Mouse (Mus musculus): ENCODE measurements around the gene Pgpep1. TPM values are rescaled to one million over a fixed set of nuclear protein-coding genes. Genes with fewer than 3 reads are reported as not detected.

The Pgpep1 gene
- polyA plus RNA-seq, 1 experiment from 2014 or later: 76.5 TPM

DNA sequence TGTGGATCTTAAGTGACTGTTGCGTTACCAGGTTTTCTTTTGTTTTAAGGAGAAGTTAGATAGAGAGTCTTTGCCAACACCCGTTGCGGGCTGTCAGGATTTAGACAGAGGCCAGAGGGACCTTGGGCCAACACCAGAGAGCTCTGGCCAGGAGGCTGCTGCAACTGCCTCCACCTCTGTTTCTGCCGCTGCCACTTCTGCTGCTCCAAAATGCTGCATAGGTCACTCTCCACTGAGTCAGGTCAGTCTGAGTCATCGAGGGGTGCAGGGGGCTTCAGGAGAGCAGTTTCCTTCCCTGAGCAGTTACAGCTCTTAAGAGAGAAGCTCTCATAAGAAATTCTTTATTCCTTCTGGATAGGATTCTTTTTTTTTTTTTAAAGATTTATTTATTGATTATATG lies 33.1 kb downstream of the Pgpep1 start:
- ATAC-seq (ENCODE audit: low FRiP score, low read depth): no peak
- Histone ChIP-seq H3K27ac (replicated peaks) (no peak overlapping the region), H3K36me3 (no peaks in the 10 kb centered on the region), H3K4me3 (no peak overlapping the region), H3K4me2 (no peak overlapping the region), H3K9me3 (no peaks in the 10 kb centered on the region), H3K27me3 (peaks cover 8% of the 10 kb centered on the region; the same call in 1 of the 2 replicates), H3K9ac (no peak overlapping the region), H3K4me1 (replicated peaks) (peaks cover 26% of the 10 kb centered on the region)
- WGBS: 86% methylated on average over 5 of the region's 5 CpGs

DNA sequence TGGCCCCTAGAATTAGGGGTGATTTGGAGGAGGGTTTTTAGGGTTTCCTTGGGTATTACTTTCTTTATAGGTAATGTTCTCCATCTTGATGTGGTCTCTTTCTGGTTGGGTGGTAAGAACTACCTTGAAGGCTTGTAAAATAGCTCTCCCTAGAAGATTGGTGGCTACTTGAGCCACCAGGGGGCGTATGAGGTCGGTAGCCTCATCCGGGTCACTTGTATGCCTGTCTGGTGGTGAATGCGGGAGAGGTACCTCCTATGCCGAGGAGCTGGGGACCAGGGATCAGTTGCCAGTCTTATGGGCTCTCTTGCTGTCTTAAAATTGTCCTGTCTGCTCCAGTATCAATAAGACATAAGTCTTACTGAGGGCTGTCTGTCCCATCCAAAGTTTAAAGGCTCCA lies 35.1 kb downstream of the Pgpep1 start:
- WGBS: 14% methylated on average over 5 of the region's 5 CpGs
- Histone ChIP-seq H3K27ac (replicated peaks) (no peak overlapping the region), H3K4me2 (no peak overlapping the region), H3K4me1 (replicated peaks) (peaks cover 13% of the 10 kb centered on the region), H3K36me3 (no peaks in the 10 kb centered on the region), H3K9ac (no peak overlapping the region), H3K4me3 (no peak overlapping the region), H3K27me3 (0 out of 2 replicates have a peak, but pooled peaks cover 3% of the 10 kb centered on the region), H3K9me3 (no peaks in the 10 kb centered on the region)
- ATAC-seq (ENCODE audit: low FRiP score, low read depth): no peak

- no peak for ATAC-seq (ENCODE audit: low FRiP score, low read depth)
- H3K4me2 ChIP-seq: no peak overlapping the region
- H3K36me3 ChIP-seq: no peaks in the 10 kb centered on the region
- H3K9ac ChIP-seq: no peak overlapping the region
- WGBS: 68% methylated on average over 3 of the region's 3 CpGs
- H3K27ac ChIP-seq (replicated peaks): no peak overlapping the region
- no peaks in the 10 kb centered on the region for H3K4me1 ChIP-seq (replicated peaks)
- no peaks in the 10 kb centered on the region for H3K9me3 ChIP-seq
- no peak overlapping the region for H3K4me3 ChIP-seq
- 0 out of 2 replicates have a peak, but pooled peaks cover 3% of the 10 kb centered on the region for H3K27me3 ChIP-seq
Observed at GRCm38 (mm10) chr8:70622220-70622619, 38.0 kb downstream of the Pgpep1 start.

DNA sequence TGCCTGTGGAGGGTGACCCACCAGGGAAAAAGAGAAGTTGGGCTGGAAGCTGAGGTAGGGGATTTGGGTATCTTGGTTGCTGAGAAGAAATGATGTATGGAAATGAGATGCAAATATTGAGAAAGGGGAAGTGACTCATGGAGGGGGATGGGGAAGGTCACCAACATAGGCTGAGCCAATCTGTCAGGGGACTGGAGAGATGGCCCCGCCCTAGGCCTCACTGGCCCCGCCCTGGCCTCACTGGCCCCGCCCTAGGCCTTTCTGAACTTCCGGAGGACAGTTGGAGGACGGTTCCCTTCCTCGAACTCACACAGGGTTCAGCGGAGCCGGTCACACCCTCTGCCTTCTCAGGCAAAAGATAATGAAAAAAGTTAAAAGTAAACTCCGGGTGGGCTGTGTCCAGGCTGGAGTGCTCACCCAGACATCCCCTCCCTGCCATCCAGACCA lies 41.3 kb downstream of the Pgpep1 start:
- H3K9me3 ChIP-seq: no peaks in the 10 kb centered on the region
- H3K4me3 ChIP-seq: no peak overlapping the region
- ATAC-seq (ENCODE audit: low FRiP score, low read depth): 0 out of 2 replicates have a peak, but pooled peaks have one; percentile 10
- no peak overlapping the region for H3K9ac ChIP-seq
- no peaks in the 10 kb centered on the region for H3K4me1 ChIP-seq (replicated peaks)
- H3K27me3 ChIP-seq: 0 out of 2 replicates have a peak, but pooled peaks cover 3% of the 10 kb centered on the region
- H3K27ac ChIP-seq (replicated peaks): no peak overlapping the region
- H3K4me2 ChIP-seq: no peak overlapping the region
- no peaks in the 10 kb centered on the region for H3K36me3 ChIP-seq
- 27% methylated on average over 9 of the region's 9 CpGs for WGBS

GRCm38 (mm10) chr8:70617985-70618384 lies 42.2 kb downstream of the Pgpep1 start:
- no peaks in the 10 kb centered on the region for H3K9me3 ChIP-seq
- no peak overlapping the region for H3K4me3 ChIP-seq
- no peak overlapping the region for H3K4me2 ChIP-seq
- H3K36me3 ChIP-seq: no peaks in the 10 kb centered on the region
- no peak overlapping the region for H3K27ac ChIP-seq (replicated peaks)
- no peaks in the 10 kb centered on the region for H3K4me1 ChIP-seq (replicated peaks)
- 81% methylated on average over 11 of the region's 11 CpGs for WGBS
- no peak for ATAC-seq (ENCODE audit: low FRiP score, low read depth)
- H3K9ac ChIP-seq: no peak overlapping the region
- H3K27me3 ChIP-seq: 0 out of 2 replicates have a peak, but pooled peaks cover 1% of the 10 kb centered on the region

DNA sequence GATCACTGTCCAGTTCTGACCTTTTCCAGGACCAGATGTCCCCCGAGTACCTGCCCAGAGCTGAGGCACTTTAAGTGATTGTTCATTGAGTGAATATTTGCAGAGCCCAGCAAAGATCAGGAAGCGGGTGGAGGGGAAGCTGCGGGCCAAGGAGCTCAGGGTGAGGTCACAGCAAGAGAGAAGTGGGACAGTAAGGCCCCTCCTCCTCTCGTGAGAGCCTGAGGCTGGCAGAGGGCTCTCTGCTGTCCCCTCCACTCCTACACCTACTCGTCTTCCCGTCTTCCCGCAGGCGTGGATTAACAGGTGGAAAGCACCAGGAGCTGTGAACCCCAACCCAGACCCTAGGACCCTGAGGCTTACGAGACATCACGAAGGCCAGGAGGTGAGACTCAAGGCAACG lies 43.5 kb downstream of the Pgpep1 start:
- no peak overlapping the region for H3K9ac ChIP-seq
- ATAC-seq (ENCODE audit: low FRiP score, low read depth): no peak
- 50% methylated on average over 11 of the region's 11 CpGs for WGBS

GRCm38 (mm10) chr8:70615894-70616293 lies 44.3 kb downstream of the Pgpep1 start, which contains the start of gene Lrrc25:
Gene Lrrc25 (plus strand): TSS chr8:70616155.
- Histone ChIP-seq H3K27ac (replicated peaks) (no peak within 1 kb of the TSS), H3K4me3 (no peak within 1 kb of the TSS)

More for the DNA sequence above, 43.5 kb downstream of the Pgpep1 start:
- H3K4me3 ChIP-seq: no peak overlapping the region
- no peaks in the 10 kb centered on the region for H3K36me3 ChIP-seq
- peaks cover 2% of the 10 kb centered on the region for H3K4me1 ChIP-seq (replicated peaks)
- no peak overlapping the region for H3K27ac ChIP-seq (replicated peaks)
- H3K27me3 ChIP-seq: no peaks in the 10 kb centered on the region
- H3K4me2 ChIP-seq: no peak overlapping the region
- no peaks in the 10 kb centered on the region for H3K9me3 ChIP-seq

GRCm38 (mm10) chr8:70615281-70615680 lies 44.9 kb downstream of the Pgpep1 start:
- no peak for ATAC-seq (ENCODE audit: low FRiP score, low read depth)
- no peak overlapping the region for H3K4me3 ChIP-seq
- no peak overlapping the region for H3K27ac ChIP-seq (replicated peaks)
- H3K27me3 ChIP-seq: no peaks in the 10 kb centered on the region
- H3K4me1 ChIP-seq (replicated peaks): peaks cover 13% of the 10 kb centered on the region
- no peaks in the 10 kb centered on the region for H3K9me3 ChIP-seq
- 87% methylated on average over 8 of the region's 8 CpGs for WGBS
- no peak overlapping the region for H3K9ac ChIP-seq
- H3K4me2 ChIP-seq: no peak overlapping the region
- no peaks in the 10 kb centered on the region for H3K36me3 ChIP-seq

More at GRCm38 (mm10) chr8:70615894-70616293, 44.3 kb downstream of the Pgpep1 start, which contains the start of gene Lrrc25:
- Histone ChIP-seq H3K9me3 (no peaks in the 10 kb centered on the region), H3K4me1 (replicated peaks) (peaks cover 9% of the 10 kb centered on the region), H3K9ac (no peak within 1 kb of the TSS), H3K36me3 (no peaks in the 10 kb centered on the region), H3K4me2 (no peak within 1 kb of the TSS), H3K27me3 (no peaks in the 10 kb centered on the region)
- 84% methylated on average over 3 of the region's 3 CpGs for WGBS
- no peak for ATAC-seq (ENCODE audit: low FRiP score, low read depth)

DNA sequence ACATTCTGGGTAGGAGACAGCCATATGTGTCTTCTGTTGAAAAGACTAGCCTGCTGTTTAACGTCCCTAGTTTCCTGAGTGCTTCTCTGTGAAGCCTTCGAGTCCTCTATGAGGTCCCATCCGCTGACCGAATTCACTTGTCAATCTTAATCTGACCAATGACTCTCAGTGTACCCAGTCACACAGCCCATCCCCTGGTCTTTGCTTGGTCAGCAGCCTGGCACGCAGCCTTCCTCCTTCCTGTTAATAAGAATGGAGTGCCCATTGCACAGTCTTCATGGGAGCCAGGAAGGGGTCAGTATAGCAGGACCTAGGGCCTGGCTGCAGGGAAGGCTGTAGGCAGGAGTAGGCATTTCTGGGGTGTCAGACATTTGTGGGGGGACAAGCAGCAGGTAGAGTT lies 45.7 kb downstream of the Pgpep1 start:
- ATAC-seq (ENCODE audit: low FRiP score, low read depth): no peak
- H3K9ac ChIP-seq: no peak overlapping the region
- WGBS: 65% methylated on average over 5 of the region's 5 CpGs

GRCm38 (mm10) chr8:70613763-70614162 lies 46.4 kb downstream of the Pgpep1 start:
- Histone ChIP-seq H3K27ac (replicated peaks) (no peak overlapping the region), H3K4me3 (no peak overlapping the region), H3K9me3 (no peaks in the 10 kb centered on the region), H3K4me1 (replicated peaks) (peaks cover 29% of the 10 kb centered on the region), H3K9ac (no peak overlapping the region), H3K27me3 (no peaks in the 10 kb centered on the region), H3K36me3 (no peaks in the 10 kb centered on the region), H3K4me2 (no peak overlapping the region)
- no peak for ATAC-seq (ENCODE audit: low FRiP score, low read depth)
- WGBS: 12% methylated on average over 1 of the region's 1 CpGs

More for the DNA sequence above, 45.7 kb downstream of the Pgpep1 start:
- Histone ChIP-seq H3K4me1 (replicated peaks) (peaks cover 22% of the 10 kb centered on the region), H3K27me3 (no peaks in the 10 kb centered on the region), H3K27ac (replicated peaks) (no peak overlapping the region), H3K4me3 (no peak overlapping the region), H3K36me3 (no peaks in the 10 kb centered on the region), H3K9me3 (no peaks in the 10 kb centered on the region), H3K4me2 (no peak overlapping the region)

GRCm38 (mm10) chr8:70611849-70612248 lies 48.3 kb downstream of the Pgpep1 start:
- H3K9me3 ChIP-seq: no peaks in the 10 kb centered on the region
- H3K27ac ChIP-seq (replicated peaks): peak overlapping the region; percentile 65
- H3K36me3 ChIP-seq: no peaks in the 10 kb centered on the region
- peak overlapping the region; percentile 42 for H3K9ac ChIP-seq
- ATAC-seq (ENCODE audit: low FRiP score, low read depth): no peak
- 0% methylated on average over 6 of the region's 6 CpGs for WGBS
- H3K27me3 ChIP-seq: no peaks in the 10 kb centered on the region
- peak overlapping the region; percentile 83 for H3K4me2 ChIP-seq
- H3K4me1 ChIP-seq (replicated peaks): peaks cover 44% of the 10 kb centered on the region
- peak overlapping the region; percentile 37 for H3K4me3 ChIP-seq

- peak overlapping the region; percentile 37 for H3K4me3 ChIP-seq
- H3K4me2 ChIP-seq: peak overlapping the region; percentile 83
- H3K36me3 ChIP-seq: no peaks in the 10 kb centered on the region
- no peak for ATAC-seq (ENCODE audit: low FRiP score, low read depth)
- H3K4me1 ChIP-seq (replicated peaks): peaks cover 52% of the 10 kb centered on the region
- H3K27ac ChIP-seq (replicated peaks): peak overlapping the region; percentile 83
- H3K27me3 ChIP-seq: no peaks in the 10 kb centered on the region
- no peaks in the 10 kb centered on the region for H3K9me3 ChIP-seq
- WGBS: under 1% methylated on average over 54 of the region's 54 CpGs
- peak overlapping the region; percentile 42 for H3K9ac ChIP-seq
Observed at GRCm38 (mm10) chr8:70610796-70611771, 49.1 kb downstream of the Pgpep1 start.
